Mouse (Mus musculus): ENCODE measurements around the gene Garnl3.
A peak's percentile ranks its signal among the peaks of the same experiment; 100 is the strongest.

The Garnl3 gene

GRCm38 (mm10) chr2:33131500-33132092, at the start of gene Garnl3:
Garnl3 (minus strand) TSS chr2:33131654.
- peak in 1 of 2 experiments; percentile 24 for DNase-seq (ENCODE audit: low spot score in 2 of 2)

GRCm38 (mm10) chr2:33179930-33180630, 48.6 kb upstream of the Garnl3 start:
- no peak for DNase-seq (ENCODE audit: low spot score in 2 of 2)

- DNase-seq (ENCODE audit: low spot score in 2 of 2) = no peak
These were observed 47.9 kb upstream of the Garnl3 start for GRCm38 (mm10) chr2:33179171-33179929.

DNA sequence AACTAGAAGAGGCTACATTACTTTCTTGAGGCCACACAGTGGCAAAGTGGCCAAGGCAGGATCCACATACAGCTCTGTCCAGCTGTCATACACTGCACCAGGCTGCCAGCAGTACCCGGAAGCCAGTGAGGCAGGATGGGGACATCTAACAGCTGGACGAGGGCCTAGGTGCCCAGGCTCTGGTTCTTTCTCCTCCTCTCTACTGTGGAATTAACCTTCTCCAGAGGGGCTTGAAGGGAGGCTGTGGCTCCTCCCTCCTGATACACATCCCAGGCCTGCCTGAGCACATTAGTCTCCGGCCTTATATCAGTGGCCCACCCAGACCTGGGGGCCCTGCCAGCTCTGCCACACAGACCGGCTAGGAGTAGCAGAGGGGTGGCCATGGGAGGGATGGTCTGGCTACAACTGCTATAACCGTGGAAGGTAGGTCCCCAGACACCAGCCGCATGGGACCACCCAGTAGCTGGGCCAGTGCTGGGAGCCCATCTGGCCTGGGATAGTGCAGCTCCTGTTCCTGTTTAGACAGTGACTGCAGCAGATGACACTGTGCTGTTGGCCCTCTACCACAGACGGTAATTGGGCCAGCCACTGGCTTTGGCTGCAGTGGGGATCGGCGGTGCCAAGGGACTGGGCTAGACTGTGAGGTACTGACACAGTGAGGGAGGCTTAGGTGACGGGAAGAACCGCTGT, 46.9 kb upstream of the Garnl3 start:
- DNase-seq (ENCODE audit: low spot score in 2 of 2) = no peak

- no peak for DNase-seq (ENCODE audit: low spot score in 2 of 2)
These were observed 46.2 kb upstream of the Garnl3 start for GRCm38 (mm10) chr2:33177443-33178242.

GRCm38 (mm10) chr2:33176921-33177320, 45.5 kb upstream of the Garnl3 start:
- no peak for DNase-seq (ENCODE audit: low spot score in 2 of 2)

DNA sequence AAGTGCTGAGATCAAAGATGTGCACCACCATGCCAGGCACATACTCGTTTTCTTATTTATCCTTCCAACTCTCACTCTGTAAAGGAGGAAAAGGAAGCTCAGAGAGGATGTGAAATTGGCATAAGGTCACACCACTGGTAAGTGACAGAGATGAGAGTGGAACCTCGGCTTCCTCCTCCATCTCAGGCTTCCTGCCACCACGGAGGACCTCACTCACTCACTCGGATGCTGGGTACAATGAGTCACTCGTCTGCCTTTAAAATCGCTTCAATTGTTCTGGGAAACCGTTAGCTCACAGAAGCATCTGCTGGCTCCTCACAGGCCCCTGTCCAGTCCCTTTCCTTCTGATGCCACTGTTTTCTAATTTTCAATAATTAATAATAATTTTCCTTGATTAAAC, 45.1 kb upstream of the Garnl3 start:
- DNase-seq (ENCODE audit: low spot score in 2 of 2) = no peak

GRCm38 (mm10) chr2:33173686-33174085, 42.2 kb upstream of the Garnl3 start:
- no peak for DNase-seq (ENCODE audit: low spot score in 2 of 2)

DNA sequence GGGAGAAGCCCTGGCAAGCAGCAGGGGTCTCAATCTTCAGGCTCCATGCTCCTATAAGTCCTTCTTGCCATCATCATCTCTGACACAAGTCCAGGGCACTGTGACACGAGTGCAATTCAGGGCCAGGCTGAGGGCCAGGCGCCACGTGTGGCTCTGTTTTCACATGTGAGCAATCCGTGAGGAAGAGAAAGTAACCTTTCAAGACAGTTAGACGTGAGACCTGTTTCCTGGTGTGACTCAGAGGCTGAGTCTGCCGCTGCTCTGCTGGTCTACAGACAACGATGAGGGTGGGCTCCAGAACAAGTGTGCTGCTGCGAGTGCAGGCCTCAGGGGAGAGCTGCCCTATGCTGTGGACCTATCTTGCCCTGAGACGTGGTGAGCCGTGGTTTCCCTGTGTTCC, 41.7 kb upstream of the Garnl3 start:
- DNase-seq (ENCODE audit: low spot score in 2 of 2) = no peak

DNA sequence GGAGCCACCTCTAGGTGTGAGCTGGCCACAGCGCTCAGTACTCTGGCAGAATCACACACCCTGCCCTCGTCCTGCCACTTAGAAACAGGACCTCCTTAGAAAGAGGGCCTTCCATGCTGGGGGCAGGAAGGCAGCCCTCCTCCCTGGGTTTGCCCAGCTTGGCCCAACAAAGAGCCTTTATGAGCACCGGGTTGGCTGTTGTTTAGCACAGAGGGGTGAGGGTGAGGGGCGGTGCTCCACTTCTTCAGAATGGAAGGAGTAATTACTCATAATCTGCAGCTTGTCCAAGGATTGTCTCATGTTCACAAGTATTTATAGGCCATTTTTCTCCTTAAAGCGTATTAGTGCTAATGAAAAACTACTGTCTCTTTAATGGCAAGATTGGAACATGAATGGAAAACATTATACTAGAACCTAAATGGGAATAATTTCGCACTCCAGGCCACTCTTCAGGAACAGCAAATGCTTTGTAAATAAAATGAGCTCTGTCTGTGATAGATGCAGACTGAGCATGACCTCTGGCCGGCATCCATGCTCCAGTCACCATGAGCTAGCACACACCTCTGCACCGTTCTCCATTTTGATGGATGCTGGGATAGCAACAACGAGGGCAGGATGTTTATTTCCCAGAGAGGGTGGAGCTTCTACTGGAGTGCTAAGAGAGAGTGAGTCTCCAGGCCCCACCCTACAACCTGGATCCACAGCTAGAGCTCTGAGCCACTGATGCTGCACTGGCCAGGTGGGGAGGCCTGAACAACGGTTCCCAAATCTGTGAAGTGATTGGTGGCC, 39.5 kb upstream of the Garnl3 start:
- no peak for DNase-seq (ENCODE audit: low spot score in 2 of 2)

- DNase-seq (ENCODE audit: low spot score in 2 of 2) = no peak
These were observed 38.0 kb upstream of the Garnl3 start for GRCm38 (mm10) chr2:33169445-33169844.

DNA sequence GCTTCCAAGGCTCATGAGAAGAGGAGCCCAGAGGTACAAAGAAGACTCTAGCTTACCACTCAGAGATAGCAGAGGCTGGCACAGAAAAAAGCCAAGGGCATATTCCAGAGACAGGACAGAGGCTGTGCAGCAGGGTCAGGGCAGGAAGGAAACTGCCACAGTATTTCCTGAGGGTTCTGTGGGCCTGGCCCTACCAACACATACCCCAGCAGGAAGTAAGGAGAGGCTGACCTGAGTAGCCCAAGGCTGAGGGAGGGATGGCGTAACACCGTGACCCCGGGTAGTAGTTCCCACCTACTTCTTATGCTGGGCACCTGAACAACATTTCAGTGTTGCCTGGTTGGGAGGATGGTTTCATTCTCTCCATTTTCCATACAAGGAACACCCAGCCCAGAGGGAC, 35.6 kb upstream of the Garnl3 start:
- DNase-seq (ENCODE audit: low spot score in 2 of 2) = no peak

- DNase-seq (ENCODE audit: low spot score in 2 of 2) = no peak
These were observed 34.4 kb upstream of the Garnl3 start for GRCm38 (mm10) chr2:33165710-33166374.

GRCm38 (mm10) chr2:33165229-33165628, 33.8 kb upstream of the Garnl3 start:
- DNase-seq (ENCODE audit: low spot score in 2 of 2) = no peak

- DNase-seq (ENCODE audit: low spot score in 2 of 2) = no peak
These were observed 33.2 kb upstream of the Garnl3 start for GRCm38 (mm10) chr2:33164646-33165045.

DNA sequence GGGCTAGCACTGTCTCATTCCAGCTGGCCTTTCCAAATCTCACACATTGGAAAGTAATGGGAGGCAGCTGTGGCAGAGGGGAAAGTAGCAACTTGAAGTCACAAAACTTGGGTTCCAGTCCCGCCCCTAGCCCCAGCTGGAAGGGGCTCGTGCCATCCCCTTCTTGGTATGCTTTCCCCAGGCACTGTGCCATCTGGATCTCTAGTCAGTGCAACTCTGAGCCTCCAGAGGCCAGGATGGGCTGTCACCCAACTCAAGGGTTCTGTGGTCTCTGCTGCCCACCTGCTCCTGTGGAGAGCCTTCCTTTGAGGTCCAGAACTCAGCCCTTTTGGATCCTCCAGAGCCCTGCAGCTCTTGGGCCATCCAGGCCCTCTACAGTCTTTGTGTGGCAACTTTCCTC, 30.7 kb upstream of the Garnl3 start:
- no peak for DNase-seq (ENCODE audit: low spot score in 2 of 2)

DNA sequence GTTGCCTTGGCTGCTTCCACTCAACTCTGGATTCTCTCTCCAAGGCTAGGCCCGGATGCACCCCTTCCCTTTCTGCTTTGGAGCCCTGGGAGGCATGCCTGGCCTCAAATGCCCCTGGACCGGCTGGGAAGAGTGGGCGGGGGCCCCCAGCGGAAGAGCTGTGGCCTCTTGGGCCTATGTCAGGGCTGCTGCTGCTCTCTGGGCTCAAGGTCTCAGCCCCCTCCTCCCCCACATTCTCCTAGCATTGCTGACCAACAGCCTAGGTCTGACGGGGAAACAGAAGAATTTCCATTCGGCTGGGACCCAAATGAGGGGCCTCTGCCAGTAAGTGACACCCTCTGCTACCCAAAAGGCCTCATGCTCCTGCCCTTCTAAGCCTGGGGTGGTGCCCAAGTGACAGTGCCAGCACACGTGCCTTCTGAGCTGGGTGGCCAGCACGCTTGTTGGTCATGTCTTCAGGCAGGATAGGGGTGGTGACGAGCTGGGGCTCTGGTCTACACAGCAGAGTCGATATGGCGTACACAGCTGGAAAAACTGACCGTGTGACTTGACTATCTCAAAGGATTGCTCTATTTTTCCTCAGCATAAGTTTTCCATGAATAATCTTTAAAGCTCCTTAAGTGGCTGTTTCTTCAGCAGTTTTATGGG, 29.0 kb upstream of the Garnl3 start:
- no peak for DNase-seq (ENCODE audit: low spot score in 2 of 2)

DNA sequence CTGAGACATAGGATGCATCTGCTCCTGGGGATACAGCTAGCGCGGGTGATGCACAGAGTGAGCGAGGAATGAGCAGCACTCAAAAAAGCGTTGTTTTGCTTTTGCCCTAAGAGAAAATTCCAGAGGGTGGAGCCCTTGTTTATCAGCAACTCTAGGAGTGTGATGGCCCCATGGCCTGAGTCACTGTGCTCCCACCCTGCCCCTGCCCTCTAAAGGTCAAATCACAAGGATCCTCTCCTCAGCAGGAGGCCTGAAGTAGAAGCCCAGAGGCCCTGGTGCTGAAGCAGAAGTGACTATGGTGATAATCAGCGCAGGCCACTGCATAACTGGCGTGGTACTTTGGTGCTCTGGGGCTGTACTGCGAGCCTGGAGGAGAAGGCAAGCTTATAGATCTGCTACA, 28.1 kb upstream of the Garnl3 start:
- DNase-seq (ENCODE audit: low spot score in 2 of 2) = no peak

DNA sequence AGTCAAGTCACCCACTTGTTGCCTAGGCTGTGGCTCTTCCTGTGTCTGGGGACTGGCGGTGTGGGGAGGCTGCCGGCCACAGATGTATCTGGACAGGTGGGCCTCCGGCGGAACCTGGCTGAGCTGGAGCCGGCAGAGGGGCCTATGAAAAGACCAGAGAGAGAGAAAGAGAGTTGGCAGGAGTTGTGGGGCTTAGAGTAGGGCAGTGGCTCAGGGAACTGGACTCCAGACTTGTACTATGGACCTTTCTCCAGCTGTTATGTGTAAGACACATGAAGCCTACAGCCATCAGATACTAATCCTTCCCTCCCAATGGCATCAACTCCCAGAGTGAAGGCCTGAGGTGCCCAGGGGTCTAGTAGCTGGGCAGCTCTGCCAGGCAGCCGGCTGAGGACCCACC, 27.4 kb upstream of the Garnl3 start:
- DNase-seq (ENCODE audit: low spot score in 2 of 2) = no peak
